ENCODE assay signal across 8 mouse cellular contexts in genomic region chr15:76973272-76973854, GRCm38 (mm10). TPM values are rescaled to one million over a fixed set of nuclear protein-coding genes. Genes with fewer than 3 reads are reported as not detected.
DNase-seq lines count a peak whose midpoint lies in the region; ATAC-seq lines count a peak whose summit lies in the region.

No protein-coding gene starts in this region.

- no peaks in the 10 kb centered on the region for H3K27me3 ChIP-seq in kidney, embryonic 15.5 days
- no peaks in the 10 kb centered on the region for H3K27me3 ChIP-seq in embryonic facial prominence, embryonic 14.5 days (replicated peaks; ENCODE audit: control insufficient read depth, insufficient read depth, low read length)
- H3K27me3 ChIP-seq in intestine, embryonic 16.5 days (replicated peaks; ENCODE audit: control insufficient read depth, insufficient read depth, low read length) = no peaks in the 10 kb centered on the region
- no peaks in the 10 kb centered on the region for H3K27me3 ChIP-seq in midbrain, embryonic 16.5 days (ENCODE audit: control insufficient read depth, insufficient read depth, low read depth, low read length)

- peak overlapping the region; percentile 83 for H3K4me2 ChIP-seq in kidney, embryonic 15.5 days
- H3K4me2 ChIP-seq in embryonic facial prominence, embryonic 14.5 days (ENCODE audit: low read depth, low read length) = peak overlapping the region; percentile 68; the same call in 1 of the 2 replicates
- peak overlapping the region; percentile 79; the same call in 1 of the 2 replicates for H3K4me2 ChIP-seq in intestine, embryonic 16.5 days (ENCODE audit: low read depth, low read length)
- peak overlapping the region; percentile 84; the same call in 1 of the 2 replicates for H3K4me2 ChIP-seq in midbrain, embryonic 16.5 days (ENCODE audit: low read length)

- 27% methylated on average over 8 of the region's 8 CpGs for WGBS in kidney, embryonic 15.5 days
- 25% methylated on average over 8 of the region's 8 CpGs for WGBS in embryonic facial prominence, embryonic 14.5 days
- WGBS in intestine, embryonic 16.5 days = 29% methylated on average over 8 of the region's 8 CpGs
- WGBS in midbrain, embryonic 16.5 days = 30% methylated on average over 8 of the region's 8 CpGs

- no peaks in the 10 kb centered on the region for H3K9me3 ChIP-seq in kidney, embryonic 15.5 days (replicated peaks)
- no peaks in the 10 kb centered on the region for H3K9me3 ChIP-seq in embryonic facial prominence, embryonic 14.5 days (ENCODE audit: control insufficient read depth, low read length)
- no peaks in the 10 kb centered on the region for H3K9me3 ChIP-seq in intestine, embryonic 16.5 days (ENCODE audit: control insufficient read depth, low read length)
- no peaks in the 10 kb centered on the region for H3K9me3 ChIP-seq in midbrain, embryonic 16.5 days (replicated peaks; ENCODE audit: control insufficient read depth, low read length, poor library complexity, severe bottlenecking)

- H3K9ac ChIP-seq in kidney, embryonic 15.5 days = no peak overlapping the region
- peak overlapping the region; percentile 76; the same call in 1 of the 2 replicates for H3K9ac ChIP-seq in embryonic facial prominence, embryonic 14.5 days (ENCODE audit: low read depth, low read length)
- 0 out of 2 replicates have a peak overlapping the region, but pooled peaks have one; percentile 2 for H3K9ac ChIP-seq in intestine, embryonic 16.5 days (ENCODE audit: low read depth, low read length)
- H3K9ac ChIP-seq in midbrain, embryonic 16.5 days (ENCODE audit: low read depth, low read length) = peak overlapping the region; percentile 79; the same call in 1 of the 2 replicates

- DNase-seq in kidney, adult 9 months = no peak
- DNase-seq in embryonic facial prominence, embryonic 14.5 days (ENCODE audit: low spot score) = no peak
- DNase-seq in urinary bladder, adult 18-20 months (ENCODE audit: low spot score in 2 of 2) = no peak
- DNase-seq in layer of hippocampus, adult 8-10 months (ENCODE audit: low spot score in 2 of 2) = no peak

- no peak overlapping the region for H3K27ac ChIP-seq in kidney, embryonic 15.5 days
- H3K27ac ChIP-seq in embryonic facial prominence, embryonic 14.5 days (replicated peaks; ENCODE audit: low read depth, low read length) = peak overlapping the region; percentile 29; the same call in 1 of the 2 replicates
- H3K27ac ChIP-seq in intestine, embryonic 16.5 days (ENCODE audit: low read length) = no peak overlapping the region
- H3K27ac ChIP-seq in midbrain, embryonic 16.5 days (ENCODE audit: low read length) = no peak overlapping the region

- ATAC-seq in kidney, embryonic 15.5 days (replicated peaks; ENCODE audit: low FRiP score) = no peak
- no peak for ATAC-seq in embryonic facial prominence, embryonic 14.5 days (ENCODE audit: low read depth)
- ATAC-seq in intestine, embryonic 16.5 days = peak; percentile 17; the same call in 1 of the 2 replicates
- peak; percentile 48; the same call in 1 of the 2 replicates for ATAC-seq in midbrain, embryonic 16.5 days
- ATAC-seq in erythroblast, adult 5-6 weeks (replicated peaks; ENCODE audit: low FRiP score, poor library complexity, severe bottlenecking) = no peak

- peaks cover 19% of the 10 kb centered on the region for H3K4me1 ChIP-seq in kidney, embryonic 15.5 days
- peaks cover 8% of the 10 kb centered on the region for H3K4me1 ChIP-seq in embryonic facial prominence, embryonic 14.5 days (ENCODE audit: control insufficient read depth, insufficient read depth, low read length)
- H3K4me1 ChIP-seq in intestine, embryonic 16.5 days (ENCODE audit: control insufficient read depth, insufficient read depth, low read length) = peaks cover 3% of the 10 kb centered on the region; the same call in 1 of the 2 replicates
- H3K4me1 ChIP-seq in midbrain, embryonic 16.5 days (ENCODE audit: control insufficient read depth, insufficient read depth, low read length) = peaks cover 4% of the 10 kb centered on the region; the same call in 1 of the 2 replicates

- peak overlapping the region; percentile 61 for H3K4me3 ChIP-seq in kidney, embryonic 15.5 days (replicated peaks)
- H3K4me3 ChIP-seq in embryonic facial prominence, embryonic 14.5 days (ENCODE audit: low read depth, low read length) = peak overlapping the region; percentile 52; the same call in 1 of the 2 replicates
- H3K4me3 ChIP-seq in intestine, embryonic 16.5 days (ENCODE audit: low read length) = peak overlapping the region; percentile 64
- H3K4me3 ChIP-seq in midbrain, embryonic 16.5 days (ENCODE audit: low read depth, low read length) = peak overlapping the region; percentile 53

- H3K36me3 ChIP-seq in kidney, embryonic 15.5 days = no peaks in the 10 kb centered on the region
- H3K36me3 ChIP-seq in embryonic facial prominence, embryonic 14.5 days (ENCODE audit: control insufficient read depth, insufficient read depth, low read length) = no peaks in the 10 kb centered on the region
- H3K36me3 ChIP-seq in intestine, embryonic 16.5 days (ENCODE audit: control insufficient read depth, insufficient read depth, low read length) = no peaks in the 10 kb centered on the region
- H3K36me3 ChIP-seq in midbrain, embryonic 16.5 days (ENCODE audit: control insufficient read depth, insufficient read depth, low read length) = no peaks in the 10 kb centered on the region

RNA-seq across cellular contexts. Expression of gene 1110038F14Rik, which starts 25.1 kb away (rescaled TPM):
- polyA plus RNA-seq in kidney, embryonic 15.5 days (2015; fragmentation: Nextera tagmentation; extraction: Ambion mirVana) = 79.2 and 82.2 TPM in 2 replicates
- 62.7 and 73.0 TPM in 2 replicates for polyA plus RNA-seq in embryonic facial prominence, embryonic 14.5 days (2014; fragmentation: Nextera tagmentation; extraction: Ambion mirVana)
- 52.1 and 57.1 TPM in 2 replicates for polyA plus RNA-seq in intestine, embryonic 16.5 days (2015; fragmentation: Nextera tagmentation; extraction: Ambion mirVana)
- polyA plus RNA-seq in midbrain, embryonic 16.5 days (2015; fragmentation: Nextera tagmentation; extraction: Ambion mirVana) = 42.8 and 43.2 TPM in 2 replicates
- total RNA-seq in erythroblast, adult 5-6 weeks (2015; ENCODE audit: low replicate concordance) = 5.0 and 6.0 TPM in 2 replicates
- 7.7 and 9.4 TPM in 2 replicates for total RNA-seq in erythroblast, adult 5-6 weeks (2017; ENCODE audit: low replicate concordance)
- 10 to 100 TPM; 24.1 to 33.1 (median 28.1) TPM for total RNA-seq in layer of hippocampus, adult 8-10 months (2022)

RNA-seq across cellular contexts. Expression of gene Zfp647, which starts 48.1 kb away (rescaled TPM):
- 15.5 and 16.2 TPM in 2 replicates for polyA plus RNA-seq in kidney, embryonic 15.5 days (2015; fragmentation: Nextera tagmentation; extraction: Ambion mirVana)
- 12.7 and 16.3 TPM in 2 replicates for polyA plus RNA-seq in embryonic facial prominence, embryonic 14.5 days (2014; fragmentation: Nextera tagmentation; extraction: Ambion mirVana)
- 5.9 and 6.9 TPM in 2 replicates for polyA plus RNA-seq in intestine, embryonic 16.5 days (2015; fragmentation: Nextera tagmentation; extraction: Ambion mirVana)
- 21.7 and 23.0 TPM in 2 replicates for polyA plus RNA-seq in midbrain, embryonic 16.5 days (2015; fragmentation: Nextera tagmentation; extraction: Ambion mirVana)
- not detected in 2 replicates for total RNA-seq in erythroblast, adult 5-6 weeks (2015; ENCODE audit: low replicate concordance)
- total RNA-seq in erythroblast, adult 5-6 weeks (2017; ENCODE audit: low replicate concordance) = 0.42 TPM in 1 of 2 replicates, not detected in the other
- total RNA-seq in layer of hippocampus, adult 8-10 months (2022) = 1 to 10 TPM; 5.1 to 6.3 (median 5.6) TPM

Comparison
In these comparisons a context has a peak if more than half of its experiments do, and no peak if none do; other contexts are left out.
1. ATAC-seq: peak in intestine, embryonic 16.5 days (single experiment) and midbrain, embryonic 16.5 days (single experiment); none in kidney, embryonic 15.5 days (single experiment), embryonic facial prominence, embryonic 14.5 days (single experiment) and erythroblast, adult 5-6 weeks (single experiment).
2. Peak in every context shown above with its lines, with median percentiles within 50 percentile points of each other: H3K4me2 ChIP-seq and H3K4me3 ChIP-seq.